ENCODE assay signal across 15 mouse cellular contexts in the genomic region with DNA sequence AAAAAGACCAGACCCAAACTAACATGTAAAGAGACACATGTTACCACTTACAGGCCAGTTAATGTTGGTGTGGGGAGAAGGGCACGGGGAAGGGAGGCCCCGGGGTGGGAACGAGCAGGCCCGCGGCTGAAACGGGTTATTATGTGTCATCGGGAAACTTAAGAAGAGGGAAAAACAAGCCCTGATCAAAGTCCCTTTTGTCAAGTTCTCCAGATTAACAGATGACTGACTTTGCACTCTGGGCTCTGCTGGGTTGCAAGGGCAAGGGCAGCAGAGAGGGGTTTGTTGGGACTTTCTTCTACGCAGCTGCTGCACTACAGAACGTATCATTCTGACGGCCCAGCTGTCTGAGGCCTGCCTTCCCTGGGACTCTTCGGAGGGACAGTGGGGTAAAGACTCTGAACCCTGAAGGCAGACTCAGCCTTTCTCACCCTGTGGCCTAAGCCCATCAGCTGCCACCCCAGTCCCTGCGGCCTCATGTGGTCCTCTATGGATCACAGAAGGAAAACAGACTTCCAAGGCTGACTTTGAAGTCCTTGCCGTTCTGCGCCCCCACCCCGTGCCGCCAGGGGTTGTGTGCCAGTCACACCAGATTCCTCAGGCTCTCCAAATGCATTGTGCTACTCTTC.
DNase-seq lines count a peak whose midpoint lies in the region; ATAC-seq and TF ChIP-seq lines count a peak whose summit lies in the region.
"Had no signal": no experiment of that assay in that cellular context is flagged by ENCODE, and none has a peak within 500 bp of the region (broad histone marks: within the 10 kb centered on the region; RNA-seq: fewer than 3 reads in every experiment).

No protein-coding gene starts in this region.

- 61% methylated on average over 16 of the region's 16 CpGs for WGBS in neural tube, embryonic 15.5 days
- WGBS in limb, embryonic 10.5 days = 23% methylated on average over 16 of the region's 16 CpGs
- 73% methylated on average over 16 of the region's 16 CpGs for WGBS in midbrain, postnatal 0 days

- ATAC-seq in neural tube, embryonic 15.5 days (ENCODE audit: low FRiP score) = no peak
- ATAC-seq in midbrain, postnatal 0 days (ENCODE audit: low FRiP score) = no peak
- ATAC-seq: midbrain, embryonic 15.5 days had no signal

- H3K27me3 ChIP-seq in neural tube, embryonic 15.5 days (replicated peaks) = peaks cover 2% of the 10 kb centered on the region; the same call in 1 of the 2 replicates
- H3K27me3 ChIP-seq in limb, embryonic 10.5 days (ENCODE audit: low read depth, poor library complexity, severe bottlenecking) = peaks cover 17% of the 10 kb centered on the region
- no peaks in the 10 kb centered on the region for H3K27me3 ChIP-seq in midbrain, postnatal 0 days (ENCODE audit: insufficient read depth, low read length)
- H3K27me3 ChIP-seq: midbrain, embryonic 15.5 days had no signal

- no peaks in the 10 kb centered on the region for H3K4me1 ChIP-seq in neural tube, embryonic 15.5 days
- peaks cover 36% of the 10 kb centered on the region for H3K4me1 ChIP-seq in limb, embryonic 10.5 days
- no peaks in the 10 kb centered on the region for H3K4me1 ChIP-seq in midbrain, postnatal 0 days (ENCODE audit: insufficient read depth, low read length)
- H3K4me1 ChIP-seq: midbrain, embryonic 15.5 days had no signal

- no peak for TF ChIP-seq CTCF in midbrain, postnatal 0 days (IDR thresholded peaks at IDR 0.05)

- H3K9me3 ChIP-seq in neural tube, embryonic 15.5 days (replicated peaks) = no peaks in the 10 kb centered on the region
- no peaks in the 10 kb centered on the region for H3K9me3 ChIP-seq in limb, embryonic 10.5 days (replicated peaks)
- H3K9me3 ChIP-seq in midbrain, postnatal 0 days (ENCODE audit: low read length) = no peaks in the 10 kb centered on the region
- H3K9me3 ChIP-seq: midbrain, embryonic 15.5 days had no signal

- H3K4me3 ChIP-seq in neural tube, embryonic 15.5 days (replicated peaks) = no peak overlapping the region
- H3K4me3 ChIP-seq in limb, embryonic 10.5 days = no peak overlapping the region
- H3K4me3 ChIP-seq in midbrain, postnatal 0 days (ENCODE audit: low read depth, low read length) = no peak overlapping the region
- H3K4me3 ChIP-seq: erythroblast, embryonic 14.5 days; left cerebral cortex, adult 2 months; midbrain, embryonic 15.5 days had no signal

- H3K9ac ChIP-seq in neural tube, embryonic 15.5 days (replicated peaks) = no peak overlapping the region
- H3K9ac ChIP-seq in midbrain, postnatal 0 days (replicated peaks; ENCODE audit: low read length, poor library complexity, severe bottlenecking) = no peak overlapping the region
- H3K9ac ChIP-seq: liver, embryonic 14.5 days; midbrain, embryonic 15.5 days had no signal

- no peak overlapping the region for H3K27ac ChIP-seq in neural tube, embryonic 15.5 days (replicated peaks)
- peak overlapping the region; percentile 81 for H3K27ac ChIP-seq in limb, embryonic 10.5 days
- no peak overlapping the region for H3K27ac ChIP-seq in midbrain, postnatal 0 days (ENCODE audit: low read depth, low read length)
- H3K27ac ChIP-seq: left cerebral cortex, adult 2 months; liver, embryonic 14.5 days; midbrain, embryonic 15.5 days had no signal

- DNase-seq in neural tube, embryonic 10.5 days (ENCODE audit: extremely low spot score, low spot score) = peak; percentile 41
- peak; percentile 28 for DNase-seq in kidney, adult 18-20 months
- peak; percentile 72 for DNase-seq in limb, embryonic 10.5 days (ENCODE audit: low spot score)
- no peak for DNase-seq in frontal cortex, adult 2 months (ENCODE audit: extremely low spot score in 1 of 2, low spot score in 1 of 2)
- no peak for DNase-seq in midbrain, postnatal 0 days (ENCODE audit: low spot score)
- DNase-seq in cerebellum, postnatal 25 days = no peak
- DNase-seq in adrenal gland, adult 2 months = no peak
- DNase-seq: cerebellum, adult 8-10 months; heart, adult 18-20 months; heart, postnatal 36 days had no signal

- H3K36me3 ChIP-seq in neural tube, embryonic 15.5 days = no peaks in the 10 kb centered on the region
- H3K36me3 ChIP-seq in limb, embryonic 10.5 days = no peaks in the 10 kb centered on the region
- H3K36me3 ChIP-seq in midbrain, postnatal 0 days (ENCODE audit: insufficient read depth, low read length) = no peaks in the 10 kb centered on the region
- H3K36me3 ChIP-seq: midbrain, embryonic 15.5 days had no signal

- H3K4me2 ChIP-seq in neural tube, embryonic 15.5 days = no peak overlapping the region
- H3K4me2 ChIP-seq in midbrain, postnatal 0 days (ENCODE audit: low read depth, low read length, poor library complexity, severe bottlenecking) = no peak overlapping the region
- H3K4me2 ChIP-seq: midbrain, embryonic 15.5 days had no signal

Comparison
In these comparisons a context has a peak if more than half of its experiments do, and no peak if none do; other contexts are left out.
1. DNase-seq: peak in neural tube, embryonic 10.5 days (single experiment), kidney, adult 18-20 months (single experiment) and limb, embryonic 10.5 days (single experiment); none in frontal cortex, adult 2 months (0 of 2), midbrain, postnatal 0 days (single experiment), cerebellum, postnatal 25 days (0 of 2) and adrenal gland, adult 2 months (single experiment).